Mouse (Mus musculus): ENCODE data around the gene Idh1. TPM values are rescaled to one million over a fixed set of nuclear protein-coding genes. Genes with fewer than 3 reads are reported as not detected.

The Idh1 gene
- polyA plus RNA-seq, 1 experiment from 2014 or later, result 302 TPM

DNA sequence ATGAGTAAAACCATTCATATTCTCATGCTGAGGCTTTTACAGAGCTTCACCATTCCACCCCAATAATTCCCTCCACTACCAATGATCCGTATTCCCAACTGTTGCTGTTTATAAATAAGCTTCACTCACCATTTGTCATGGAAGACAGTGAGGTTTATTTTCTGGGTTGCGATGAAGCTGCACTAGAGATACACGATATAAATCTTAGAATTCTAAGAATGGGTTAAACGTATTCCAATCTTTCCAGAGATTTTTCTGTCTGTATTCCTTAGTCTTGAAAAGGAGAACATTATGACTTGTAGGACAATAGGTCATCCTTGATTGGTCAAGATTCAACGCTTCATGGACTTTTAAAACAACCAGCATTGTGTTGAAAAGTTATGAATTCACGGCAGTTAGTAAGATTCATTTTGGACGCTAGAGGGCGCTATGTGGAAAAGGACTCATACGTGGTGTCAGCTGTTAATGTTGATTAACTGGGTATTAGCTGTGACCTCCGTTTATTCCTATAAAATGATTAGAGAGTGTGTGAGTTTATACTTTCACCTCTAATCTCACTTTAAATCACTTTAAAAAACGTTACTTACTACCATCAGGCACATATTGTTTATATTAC, 6.6 kb downstream of the Idh1 start:
- Histone ChIP-seq H3K4me1 (ENCODE audit: control insufficient read depth, insufficient read depth, low read length) (peaks cover 10% of the 10 kb centered on the region), H3K27ac (ENCODE audit: low read length) (peak overlapping the region; percentile 99), H3K27me3 (replicated peaks; ENCODE audit: control insufficient read depth, insufficient read depth, low read length) (no peaks in the 10 kb centered on the region), H3K9ac (ENCODE audit: low read depth, low read length) (peak overlapping the region; percentile 84), H3K4me3 (ENCODE audit: low read length) (peak overlapping the region; percentile 80), H3K4me2 (ENCODE audit: low read depth, low read length) (peak overlapping the region; percentile 74), H3K9me3 (ENCODE audit: control insufficient read depth, low read length) (no peaks in the 10 kb centered on the region), H3K36me3 (ENCODE audit: control insufficient read depth, insufficient read depth, low read length) (no peaks in the 10 kb centered on the region)
- 2% methylated on average over 11 of the region's 11 CpGs for WGBS
- ATAC-seq, result no peak

DNA sequence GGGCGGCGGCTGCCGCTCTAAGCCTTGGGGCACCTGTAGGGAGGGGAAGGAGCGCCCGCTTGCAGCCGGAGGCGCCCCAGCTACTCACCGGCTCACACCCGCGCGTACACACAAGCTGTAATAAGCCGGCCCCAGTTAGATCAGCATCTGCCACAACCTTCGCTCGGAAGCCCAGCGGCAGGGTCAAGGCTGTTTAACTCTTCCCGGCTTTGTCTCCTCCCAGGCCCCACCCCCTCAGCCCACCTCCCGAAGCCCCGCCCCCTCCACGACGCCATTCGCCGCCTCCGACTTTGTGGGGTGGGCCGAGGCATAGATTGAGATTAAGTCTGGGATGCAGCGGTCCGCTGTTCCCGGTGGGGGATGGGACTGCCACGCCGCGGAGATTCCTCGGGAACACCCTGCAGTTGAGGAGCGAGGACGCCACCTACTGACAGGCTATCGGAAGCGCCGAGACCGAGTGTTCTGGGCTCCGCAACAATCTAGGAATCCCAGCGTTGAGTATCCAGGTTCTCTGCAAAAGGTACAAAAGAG, 7.3 kb downstream of the Idh1 start:
- Histone ChIP-seq H3K4me2 (ENCODE audit: low read depth, low read length) (peak overlapping the region; percentile 74), H3K4me1 (ENCODE audit: control insufficient read depth, insufficient read depth, low read length) (peaks cover 10% of the 10 kb centered on the region), H3K27me3 (replicated peaks; ENCODE audit: control insufficient read depth, insufficient read depth, low read length) (no peaks in the 10 kb centered on the region), H3K9me3 (ENCODE audit: control insufficient read depth, low read length) (no peaks in the 10 kb centered on the region), H3K36me3 (ENCODE audit: control insufficient read depth, insufficient read depth, low read length) (0 out of 2 replicates have a peak, but pooled peaks cover 3% of the 10 kb centered on the region), H3K27ac (ENCODE audit: low read length) (peak overlapping the region; percentile 99), H3K9ac (ENCODE audit: low read depth, low read length) (peak overlapping the region; percentile 84), H3K4me3 (ENCODE audit: low read length) (peak overlapping the region; percentile 80)
- under 1% methylated on average over 39 of the region's 39 CpGs for WGBS
- peak; percentile 89 for ATAC-seq

DNA sequence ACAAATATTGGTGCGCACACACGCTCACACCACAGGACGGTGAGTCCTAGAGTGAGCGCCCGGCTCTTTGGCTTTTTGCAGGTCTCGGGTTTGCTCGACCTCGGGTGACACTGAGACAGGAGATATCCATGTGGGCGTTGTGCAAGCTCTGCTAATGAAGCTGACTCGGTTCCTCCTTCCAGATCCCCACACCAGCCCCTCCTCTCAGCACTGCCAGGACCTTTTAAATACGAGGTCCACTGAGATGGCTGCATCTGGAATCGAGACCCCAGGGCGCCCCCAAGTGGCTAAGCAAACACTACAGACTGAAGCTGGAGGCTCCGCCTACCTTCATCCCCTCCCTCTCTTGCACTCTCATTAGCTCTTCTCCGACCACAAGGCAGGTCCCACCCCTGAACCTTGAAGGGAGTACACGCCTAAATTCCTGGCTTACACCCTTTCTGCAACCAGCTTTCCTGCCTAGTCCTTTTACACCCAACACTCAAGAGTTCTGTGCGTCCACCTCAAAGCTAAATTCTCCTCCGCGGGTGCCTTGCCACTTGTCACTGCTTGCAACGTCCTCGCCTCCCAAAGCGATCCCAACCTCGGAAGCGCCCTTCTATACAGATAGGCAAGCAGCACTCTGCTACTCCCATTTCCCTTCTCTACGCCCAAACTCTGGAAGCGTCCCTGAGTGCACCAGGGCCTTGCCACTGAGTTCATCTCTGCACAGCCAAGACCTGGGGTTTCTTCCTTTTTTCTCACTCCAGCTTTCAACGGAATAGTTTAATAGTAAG, 8.0 kb downstream of the Idh1 start:
- Histone ChIP-seq H3K9me3 (ENCODE audit: control insufficient read depth, low read length) (no peaks in the 10 kb centered on the region), H3K9ac (ENCODE audit: low read depth, low read length) (peak overlapping the region; percentile 84), H3K36me3 (ENCODE audit: control insufficient read depth, insufficient read depth, low read length) (0 out of 2 replicates have a peak, but pooled peaks cover 4% of the 10 kb centered on the region), H3K27me3 (replicated peaks; ENCODE audit: control insufficient read depth, insufficient read depth, low read length) (no peaks in the 10 kb centered on the region), H3K4me1 (ENCODE audit: control insufficient read depth, insufficient read depth, low read length) (peaks cover 10% of the 10 kb centered on the region), H3K4me2 (ENCODE audit: low read depth, low read length) (peak overlapping the region; percentile 74), H3K4me3 (ENCODE audit: low read length) (peak overlapping the region; percentile 80), H3K27ac (ENCODE audit: low read length) (peak overlapping the region; percentile 99)
- WGBS, result 3% methylated on average over 27 of the region's 27 CpGs
- peak; percentile 87 for ATAC-seq

GRCm38 (mm10) chr1:65177452-65177851, 8.8 kb downstream of the Idh1 start:
- peak overlapping the region; percentile 99 for H3K27ac ChIP-seq (ENCODE audit: low read length)
- 20% methylated on average over 3 of the region's 3 CpGs for WGBS
- H3K36me3 ChIP-seq (ENCODE audit: control insufficient read depth, insufficient read depth, low read length), result 0 out of 2 replicates have a peak, but pooled peaks cover 4% of the 10 kb centered on the region
- no peak overlapping the region for H3K9ac ChIP-seq (ENCODE audit: low read depth, low read length)
- peak overlapping the region; percentile 74 for H3K4me2 ChIP-seq (ENCODE audit: low read depth, low read length)
- H3K27me3 ChIP-seq (replicated peaks; ENCODE audit: control insufficient read depth, insufficient read depth, low read length), result no peaks in the 10 kb centered on the region
- peak overlapping the region; percentile 80 for H3K4me3 ChIP-seq (ENCODE audit: low read length)
- peaks cover 10% of the 10 kb centered on the region for H3K4me1 ChIP-seq (ENCODE audit: control insufficient read depth, insufficient read depth, low read length)
- no peaks in the 10 kb centered on the region for H3K9me3 ChIP-seq (ENCODE audit: control insufficient read depth, low read length)
- no peak for ATAC-seq

GRCm38 (mm10) chr1:65176912-65177311, 9.4 kb downstream of the Idh1 start:
- H3K9ac ChIP-seq (ENCODE audit: low read depth, low read length), result no peak overlapping the region
- no peaks in the 10 kb centered on the region for H3K27me3 ChIP-seq (replicated peaks; ENCODE audit: control insufficient read depth, insufficient read depth, low read length)
- H3K27ac ChIP-seq (ENCODE audit: low read length), result no peak overlapping the region
- H3K9me3 ChIP-seq (ENCODE audit: control insufficient read depth, low read length), result no peaks in the 10 kb centered on the region
- 46% methylated on average over 5 of the region's 5 CpGs for WGBS
- 0 out of 2 replicates have a peak, but pooled peaks cover 4% of the 10 kb centered on the region for H3K36me3 ChIP-seq (ENCODE audit: control insufficient read depth, insufficient read depth, low read length)
- 0 out of 2 replicates have a peak overlapping the region, but pooled peaks have one; percentile 14 for H3K4me2 ChIP-seq (ENCODE audit: low read depth, low read length)
- no peak overlapping the region for H3K4me3 ChIP-seq (ENCODE audit: low read length)
- peaks cover 10% of the 10 kb centered on the region for H3K4me1 ChIP-seq (ENCODE audit: control insufficient read depth, insufficient read depth, low read length)
- ATAC-seq, result no peak

DNA sequence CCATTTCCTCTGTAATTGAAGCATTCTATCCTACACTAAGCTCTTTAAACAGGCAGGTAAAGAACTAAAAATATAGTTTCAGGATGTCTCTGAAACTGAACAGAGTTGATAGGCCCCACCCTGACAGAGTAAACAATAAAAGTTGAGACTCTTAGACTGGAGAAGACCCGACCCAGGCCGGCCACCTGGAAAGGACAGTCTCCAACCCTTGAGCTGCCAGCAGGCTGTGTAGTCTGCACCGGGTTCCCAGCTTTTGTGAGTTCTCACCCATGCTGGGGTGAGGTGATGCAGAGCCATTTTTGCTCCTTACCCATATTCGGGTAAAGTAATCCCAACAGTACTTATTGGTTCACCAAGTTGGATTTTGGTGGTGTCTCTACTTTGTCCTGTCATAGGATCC, 10.1 kb downstream of the Idh1 start:
- H3K4me1 ChIP-seq (ENCODE audit: control insufficient read depth, insufficient read depth, low read length), result peaks cover 10% of the 10 kb centered on the region
- H3K36me3 ChIP-seq (ENCODE audit: control insufficient read depth, insufficient read depth, low read length), result 0 out of 2 replicates have a peak, but pooled peaks cover 4% of the 10 kb centered on the region
- no peaks in the 10 kb centered on the region for H3K9me3 ChIP-seq (ENCODE audit: control insufficient read depth, low read length)
- peak overlapping the region; percentile 32; the same call in 1 of the 2 replicates for H3K4me2 ChIP-seq (ENCODE audit: low read depth, low read length)
- peak overlapping the region; percentile 6; the same call in 1 of the 2 replicates for H3K9ac ChIP-seq (ENCODE audit: low read depth, low read length)
- WGBS, result 51% methylated on average over 4 of the region's 4 CpGs
- no peak overlapping the region for H3K4me3 ChIP-seq (ENCODE audit: low read length)
- H3K27me3 ChIP-seq (replicated peaks; ENCODE audit: control insufficient read depth, insufficient read depth, low read length), result no peaks in the 10 kb centered on the region
- peak overlapping the region; percentile 30 for H3K27ac ChIP-seq (ENCODE audit: low read length)
- ATAC-seq, result no peak

GRCm38 (mm10) chr1:65173716-65174115, 12.6 kb downstream of the Idh1 start:
- Histone ChIP-seq H3K9ac (ENCODE audit: low read depth, low read length) (no peak overlapping the region), H3K4me2 (ENCODE audit: low read depth, low read length) (no peak overlapping the region), H3K9me3 (ENCODE audit: control insufficient read depth, low read length) (no peaks in the 10 kb centered on the region), H3K4me3 (ENCODE audit: low read length) (no peak overlapping the region), H3K36me3 (ENCODE audit: control insufficient read depth, insufficient read depth, low read length) (0 out of 2 replicates have a peak, but pooled peaks cover 12% of the 10 kb centered on the region), H3K27ac (ENCODE audit: low read length) (no peak overlapping the region), H3K27me3 (replicated peaks; ENCODE audit: control insufficient read depth, insufficient read depth, low read length) (no peaks in the 10 kb centered on the region), H3K4me1 (ENCODE audit: control insufficient read depth, insufficient read depth, low read length) (peaks cover 10% of the 10 kb centered on the region)
- no peak for ATAC-seq
- WGBS, result 95% methylated on average over 2 of the region's 2 CpGs

- no peak overlapping the region for H3K9ac ChIP-seq (ENCODE audit: low read depth, low read length)
- H3K36me3 ChIP-seq (ENCODE audit: control insufficient read depth, insufficient read depth, low read length), result peaks cover 15% of the 10 kb centered on the region; the same call in 1 of the 2 replicates
- no peak for ATAC-seq
- WGBS, result 85% methylated on average over 4 of the region's 4 CpGs
- H3K4me2 ChIP-seq (ENCODE audit: low read depth, low read length), result no peak overlapping the region
- H3K9me3 ChIP-seq (ENCODE audit: control insufficient read depth, low read length), result no peaks in the 10 kb centered on the region
- no peak overlapping the region for H3K4me3 ChIP-seq (ENCODE audit: low read length)
- no peak overlapping the region for H3K27ac ChIP-seq (ENCODE audit: low read length)
- H3K27me3 ChIP-seq (replicated peaks; ENCODE audit: control insufficient read depth, insufficient read depth, low read length), result no peaks in the 10 kb centered on the region
- H3K4me1 ChIP-seq (ENCODE audit: control insufficient read depth, insufficient read depth, low read length), result peaks cover 10% of the 10 kb centered on the region
Measured at GRCm38 (mm10) chr1:65171579-65171978, 14.7 kb downstream of the Idh1 start.

DNA sequence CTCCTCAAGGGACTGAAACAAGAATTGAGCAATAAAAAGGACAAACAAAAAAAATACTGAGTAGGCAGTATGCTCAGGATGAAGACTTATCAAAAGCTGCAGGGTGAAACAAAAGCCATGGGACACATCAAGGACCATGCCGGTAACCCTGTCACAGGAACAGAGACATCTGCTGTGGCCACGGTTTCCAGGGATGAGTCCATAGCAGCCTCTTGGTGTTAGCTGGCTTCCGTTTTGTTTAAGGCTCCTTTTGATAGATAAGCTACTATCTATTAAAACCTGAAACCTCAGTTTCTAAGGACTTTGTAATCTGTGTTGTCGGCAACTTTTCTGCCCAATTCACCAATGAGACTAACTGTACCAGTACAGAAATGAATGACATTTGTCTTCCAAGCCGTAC, 16.4 kb downstream of the Idh1 start:
- Histone ChIP-seq H3K9ac (ENCODE audit: low read depth, low read length) (no peak overlapping the region), H3K4me1 (ENCODE audit: control insufficient read depth, insufficient read depth, low read length) (no peaks in the 10 kb centered on the region), H3K9me3 (ENCODE audit: control insufficient read depth, low read length) (no peaks in the 10 kb centered on the region), H3K27ac (ENCODE audit: low read length) (no peak overlapping the region), H3K36me3 (ENCODE audit: control insufficient read depth, insufficient read depth, low read length) (peaks cover 22% of the 10 kb centered on the region; the same call in 1 of the 2 replicates), H3K4me3 (ENCODE audit: low read length) (no peak overlapping the region), H3K4me2 (ENCODE audit: low read depth, low read length) (no peak overlapping the region), H3K27me3 (replicated peaks; ENCODE audit: control insufficient read depth, insufficient read depth, low read length) (no peaks in the 10 kb centered on the region)
- WGBS, result 69% methylated on average over 5 of the region's 5 CpGs
- ATAC-seq, result peak; percentile 41; the same call in 1 of the 2 replicates
